9 mouse cellular contexts compared by ENCODE assay signal in the genomic region with DNA sequence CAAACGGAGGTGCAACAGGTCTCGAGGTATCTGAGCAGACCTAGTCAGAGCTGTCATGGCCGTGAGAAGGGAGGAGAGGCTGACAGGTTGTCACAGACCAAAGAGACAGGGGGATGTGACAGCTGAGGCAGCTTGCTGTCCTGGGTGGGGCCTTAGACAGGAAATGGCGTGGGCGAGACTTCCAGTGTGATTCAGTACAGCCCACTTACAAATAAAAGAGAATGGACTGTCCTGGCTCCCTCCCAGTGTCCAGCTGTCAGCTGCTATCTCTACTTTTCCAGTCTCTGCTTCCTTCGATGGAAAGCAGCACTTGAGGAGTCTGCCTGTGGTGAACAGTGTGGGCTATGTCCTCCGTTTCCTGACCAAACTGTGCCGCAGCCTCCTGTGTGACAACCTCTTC.
DNase-seq lines count a peak whose midpoint lies in the region; ATAC-seq and TF ChIP-seq lines count a peak whose summit lies in the region.
"Had no signal": no experiment of that assay in that cellular context is flagged by ENCODE, and none has a peak within 500 bp of the region (broad histone marks: within the 10 kb centered on the region; RNA-seq: fewer than 3 reads in every experiment).

No protein-coding gene starts in this region.

- no peak for TF ChIP-seq CTCF in intestine, postnatal 0 days (IDR thresholded peaks at IDR 0.05; ENCODE audit: low read depth)
- no peak for TF ChIP-seq CTCF in small intestine, adult 2 months (IDR thresholded peaks at IDR 0.05; ENCODE audit: extremely low read depth, insufficient read length, insufficient replicate concordance, low read depth, low read length)

- no peak for TF ChIP-seq POLR2A in small intestine, adult 2 months (IDR thresholded peaks at IDR 0.05; ENCODE audit: low read depth, low read length)

- DNase-seq in kidney, postnatal 36 days, result peak; percentile 33 to 38
- no peak for DNase-seq in heart, embryonic 10.5 days (ENCODE audit: low spot score)
- DNase-seq in hindbrain, embryonic 14.5 days (ENCODE audit: low spot score), result no peak
- no peak for DNase-seq in thymus, adult 18-20 months
- DNase-seq: liver, embryonic 13.5 days had no signal

- H3K4me3 ChIP-seq in kidney, embryonic 14.5 days (ENCODE audit: low read length), result no peak overlapping the region
- peak overlapping the region; percentile 1; the same call in 1 of the 2 replicates for H3K4me3 ChIP-seq in heart, embryonic 10.5 days
- H3K4me3 ChIP-seq in intestine, postnatal 0 days (ENCODE audit: low read depth, low read length), result no peak overlapping the region
- peak overlapping the region; percentile 36 for H3K4me3 ChIP-seq in small intestine, adult 2 months (ENCODE audit: low read depth, low read length)
- H3K4me3 ChIP-seq in hindbrain, embryonic 14.5 days (replicated peaks; ENCODE audit: low read length), result no peak overlapping the region
- H3K4me3 ChIP-seq: liver, embryonic 13.5 days had no signal

- 57% methylated on average over 8 of the region's 8 CpGs for WGBS in kidney, embryonic 14.5 days
- WGBS in heart, embryonic 10.5 days, result 32% methylated on average over 8 of the region's 8 CpGs
- WGBS in intestine, postnatal 0 days, result 62% methylated on average over 8 of the region's 8 CpGs
- 68% methylated on average over 8 of the region's 8 CpGs for WGBS in small intestine, adult 2 months
- 78% methylated on average over 8 of the region's 8 CpGs for WGBS in hindbrain, embryonic 14.5 days

- H3K27ac ChIP-seq in kidney, embryonic 14.5 days (ENCODE audit: low read depth, low read length), result no peak overlapping the region
- peak overlapping the region; percentile 11; the same call in 1 of the 2 replicates for H3K27ac ChIP-seq in heart, embryonic 10.5 days
- no peak overlapping the region; the same call in 1 of the 2 replicates for H3K27ac ChIP-seq in intestine, postnatal 0 days (ENCODE audit: low read depth, low read length)
- H3K27ac ChIP-seq in small intestine, adult 2 months (ENCODE audit: insufficient read depth, low read depth, low read length), result peak overlapping the region; percentile 48
- H3K27ac ChIP-seq in hindbrain, embryonic 14.5 days, result no peak overlapping the region
- H3K27ac ChIP-seq: liver, embryonic 13.5 days had no signal

- no peaks in the 10 kb centered on the region for H3K36me3 ChIP-seq in kidney, embryonic 14.5 days (ENCODE audit: control insufficient read depth, insufficient read depth, low read length)
- no peaks in the 10 kb centered on the region for H3K36me3 ChIP-seq in heart, embryonic 10.5 days
- H3K36me3 ChIP-seq in intestine, postnatal 0 days (ENCODE audit: control insufficient read depth, insufficient read depth), result no peaks in the 10 kb centered on the region
- no peaks in the 10 kb centered on the region for H3K36me3 ChIP-seq in small intestine, adult 2 months (ENCODE audit: control insufficient read depth, insufficient read depth, low read length)
- H3K36me3 ChIP-seq in hindbrain, embryonic 14.5 days (replicated peaks; ENCODE audit: control insufficient read depth, insufficient read depth), result no peaks in the 10 kb centered on the region
- H3K36me3 ChIP-seq: liver, embryonic 13.5 days had no signal

- H3K4me1 ChIP-seq in kidney, embryonic 14.5 days (ENCODE audit: control insufficient read depth, insufficient read depth, low read length), result peaks cover 4% of the 10 kb centered on the region; the same call in 1 of the 2 replicates
- peaks cover 13% of the 10 kb centered on the region for H3K4me1 ChIP-seq in heart, embryonic 10.5 days
- H3K4me1 ChIP-seq in intestine, postnatal 0 days (replicated peaks; ENCODE audit: control insufficient read depth, insufficient read depth, low read length), result peaks cover 2% of the 10 kb centered on the region; the same call in 1 of the 2 replicates
- H3K4me1 ChIP-seq in small intestine, adult 2 months (ENCODE audit: control insufficient read depth, insufficient read depth, insufficient read length, low read length), result peaks cover 3% of the 10 kb centered on the region; the same call in 1 of the 2 replicates
- no peaks in the 10 kb centered on the region for H3K4me1 ChIP-seq in hindbrain, embryonic 14.5 days (replicated peaks; ENCODE audit: control insufficient read depth, insufficient read depth, low read length)

- H3K9ac ChIP-seq in kidney, embryonic 14.5 days (ENCODE audit: low read depth, low read length), result no peak overlapping the region
- H3K9ac ChIP-seq in intestine, postnatal 0 days (ENCODE audit: low read depth, low read length), result no peak overlapping the region
- H3K9ac ChIP-seq in hindbrain, embryonic 14.5 days, result no peak overlapping the region
- H3K9ac ChIP-seq: liver, embryonic 13.5 days had no signal

- no peaks in the 10 kb centered on the region for H3K27me3 ChIP-seq in kidney, embryonic 14.5 days (ENCODE audit: control insufficient read depth, insufficient read depth, low read length)
- H3K27me3 ChIP-seq in heart, embryonic 10.5 days (ENCODE audit: insufficient read depth, poor library complexity, severe bottlenecking), result 0 out of 2 replicates have a peak, but pooled peaks cover 5% of the 10 kb centered on the region
- no peaks in the 10 kb centered on the region for H3K27me3 ChIP-seq in intestine, postnatal 0 days (replicated peaks; ENCODE audit: control insufficient read depth, insufficient read depth, low read length)
- H3K27me3 ChIP-seq in small intestine, adult 2 months (ENCODE audit: control insufficient read depth, insufficient read depth, low read length), result no peaks in the 10 kb centered on the region
- H3K27me3 ChIP-seq in hindbrain, embryonic 14.5 days (ENCODE audit: control insufficient read depth, insufficient read depth, low read length), result no peaks in the 10 kb centered on the region
- H3K27me3 ChIP-seq: liver, embryonic 13.5 days had no signal

- H3K9me3 ChIP-seq in kidney, embryonic 14.5 days (ENCODE audit: control insufficient read depth, low read length), result no peaks in the 10 kb centered on the region
- no peaks in the 10 kb centered on the region for H3K9me3 ChIP-seq in heart, embryonic 10.5 days
- H3K9me3 ChIP-seq in intestine, postnatal 0 days (ENCODE audit: control insufficient read depth), result no peaks in the 10 kb centered on the region
- H3K9me3 ChIP-seq in hindbrain, embryonic 14.5 days (ENCODE audit: control insufficient read depth, low read length), result no peaks in the 10 kb centered on the region
- H3K9me3 ChIP-seq: liver, embryonic 13.5 days had no signal

- no peak overlapping the region for H3K4me2 ChIP-seq in kidney, embryonic 14.5 days (replicated peaks; ENCODE audit: low read depth, low read length)
- H3K4me2 ChIP-seq in intestine, postnatal 0 days (replicated peaks; ENCODE audit: low read depth), result peak overlapping the region; percentile 35; the same call in 1 of the 2 replicates
- H3K4me2 ChIP-seq in hindbrain, embryonic 14.5 days (replicated peaks), result no peak overlapping the region
- H3K4me2 ChIP-seq: liver, embryonic 13.5 days had no signal

- ATAC-seq in kidney, embryonic 14.5 days (ENCODE audit: low FRiP score, low TSS enrichment), result no peak
- peak; percentile 10; the same call in 1 of the 2 replicates for ATAC-seq in intestine, postnatal 0 days
- ATAC-seq in hindbrain, embryonic 14.5 days (ENCODE audit: low FRiP score), result no peak
- no peak for ATAC-seq in granulocyte monocyte progenitor cell, adult 5-6 weeks (replicated peaks; ENCODE audit: poor library complexity, severe bottlenecking)

Comparison
In these comparisons a context has a peak if more than half of its experiments do, and no peak if none do; other contexts are left out.
1. DNase-seq: peak in kidney, postnatal 36 days (2 of 2); none in heart, embryonic 10.5 days (single experiment), hindbrain, embryonic 14.5 days (single experiment) and thymus, adult 18-20 months (0 of 2).
2. H3K27ac ChIP-seq: peak in heart, embryonic 10.5 days (single experiment) and small intestine, adult 2 months (single experiment); none in kidney, embryonic 14.5 days (single experiment), intestine, postnatal 0 days (single experiment) and hindbrain, embryonic 14.5 days (single experiment).
3. H3K4me3 ChIP-seq: peak in heart, embryonic 10.5 days (single experiment) and small intestine, adult 2 months (single experiment); none in kidney, embryonic 14.5 days (single experiment), intestine, postnatal 0 days (single experiment) and hindbrain, embryonic 14.5 days (single experiment).